Mouse (Mus musculus) small intestine, adult 2 months (tissue): ENCODE data around the gene Clstn1. TPM values are rescaled to one million over a fixed set of nuclear protein-coding genes. Genes with fewer than 3 reads are reported as not detected.
A peak's percentile ranks its signal among the peaks of the same experiment; 100 is the strongest.

Experiments
- H3K27ac ChIP-seq: fragments of 200-500 bp; 2 replicates; pipeline ENCODE4 v1.5.1; 2012; ENCODE audit warnings: low read depth, low read length, control low read depth, inconsistent platforms; ENCODE audit not compliant: insufficient read depth
- H3K27me3 ChIP-seq: fragments of 200-500 bp; 2 replicates; pipeline ENCODE4 v1.6.1; 2012; ENCODE audit warnings: mild to moderate bottlenecking, moderate library complexity, low read length, inconsistent platforms; ENCODE audit not compliant: control insufficient read depth, insufficient read depth
- H3K36me3 ChIP-seq: fragments of 200-500 bp; 2 replicates; pipeline ENCODE4 v1.6.1; 2012; ENCODE audit warnings: mild to moderate bottlenecking, low read length, control low read depth, inconsistent platforms; ENCODE audit not compliant: control insufficient read depth, insufficient read depth
- H3K4me1 ChIP-seq: fragments of 200-500 bp; 2 replicates; pipeline ENCODE4 v1.6.1; 2012; ENCODE audit warnings: low read length, inconsistent platforms, mixed read lengths; ENCODE audit not compliant: control insufficient read depth, insufficient read depth, insufficient read length
- H3K4me3 ChIP-seq: fragments of 200-500 bp; 2 replicates; pipeline ENCODE4 v1.5.1; 2012; ENCODE audit warnings: low read depth, mild to moderate bottlenecking, control low read depth, inconsistent platforms, low read length, moderate library complexity
- CTCF ChIP-seq: fragments of 200-500 bp; IDR thresholded peaks from 2 replicates; pipeline ENCODE4 v1.5.1; 2012; ENCODE audit warnings: low read depth, mild to moderate bottlenecking, control low read depth, inconsistent platforms, low read length, moderate library complexity, mixed read lengths; ENCODE audit not compliant: insufficient replicate concordance, insufficient read length; ENCODE audit errors: extremely low read depth
- POLR2A ChIP-seq: fragments of 200-500 bp; IDR thresholded peaks from 2 replicates; pipeline ENCODE4 v1.6.1; 2012; ENCODE audit warnings: low read depth, mild to moderate bottlenecking, control low read depth, inconsistent platforms, low read length, moderate library complexity
- WGBS: fragments of 180-500 bp; shearing (Covaris S2); methylation state at CpG from one replicate; pipeline ENCODE4 v1.1.7; 2018; 5-methylcytosine and 5-hydroxymethylcytosine counted together
- polyA plus RNA-seq: library from polyadenylated mRNA; depleted of rRNA; stranded (reverse); fragments of >200 nt; gene quantifications from 2 replicates; pipeline ENCODE4 v1.2.3, GENCODE M21; 2012

Gene Clstn1
- polyA plus RNA-seq, 1 experiment: 76.4 TPM

DNA sequence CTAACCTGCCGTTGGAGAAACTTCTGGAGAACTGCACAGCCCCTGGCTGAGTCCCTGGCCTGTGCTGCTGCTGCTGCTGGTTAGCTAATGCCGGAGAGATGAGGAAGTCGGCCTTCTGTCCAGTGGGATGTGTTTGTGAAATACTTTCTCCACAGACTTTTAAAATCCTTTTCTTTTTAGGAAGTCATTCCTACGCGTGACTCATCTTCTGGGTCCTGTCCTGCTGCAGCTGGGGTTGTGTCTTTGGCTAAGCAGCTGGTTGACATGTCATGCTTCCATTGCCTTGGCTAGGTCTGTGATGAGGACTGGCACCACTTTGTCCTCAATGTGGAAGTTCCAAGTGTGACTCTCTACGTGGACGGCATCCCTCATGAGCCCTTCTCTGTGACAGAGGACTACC is 51.7 kb downstream of the Clstn1 start:
- H3K27me3 ChIP-seq: no peaks in the 10 kb centered on the region
- H3K36me3 ChIP-seq: peaks cover 53% of the 10 kb centered on the region
- TF ChIP-seq POLR2A (no peak), CTCF (no peak)
- no peak overlapping the region for H3K4me3 ChIP-seq
- 89% methylated on average over 7 of the region's 7 CpGs for WGBS
- no peak overlapping the region for H3K27ac ChIP-seq
- no peaks in the 10 kb centered on the region; the same call in 1 of the 2 replicates for H3K4me1 ChIP-seq

DNA sequence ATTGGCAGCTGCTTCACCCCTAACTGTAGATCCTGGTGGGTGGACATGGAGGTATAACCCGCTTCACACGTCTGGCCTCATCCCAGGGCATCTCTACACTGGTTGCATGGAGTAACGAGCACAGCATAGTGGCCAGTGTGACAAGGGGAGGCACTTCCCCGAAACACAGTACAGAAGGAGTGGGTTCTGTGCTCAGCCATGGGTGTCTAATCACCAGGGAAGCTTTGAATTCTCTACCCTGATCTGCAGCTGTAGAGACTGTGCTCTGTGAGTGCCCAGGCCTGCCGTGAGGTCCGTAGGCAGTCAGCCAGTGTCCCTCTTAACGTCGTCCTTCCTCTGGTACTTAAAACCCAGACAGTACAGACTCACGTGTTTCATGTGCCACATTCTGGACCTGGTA is 54.6 kb downstream of the Clstn1 start:
- H3K4me3 ChIP-seq: no peak overlapping the region
- H3K27ac ChIP-seq: no peak overlapping the region
- TF ChIP-seq POLR2A (no peak), CTCF (no peak)
- H3K36me3 ChIP-seq: peaks cover 66% of the 10 kb centered on the region
- no peaks in the 10 kb centered on the region; the same call in 1 of the 2 replicates for H3K4me1 ChIP-seq
- WGBS: 89% methylated on average over 9 of the region's 9 CpGs
- H3K27me3 ChIP-seq: no peaks in the 10 kb centered on the region

DNA sequence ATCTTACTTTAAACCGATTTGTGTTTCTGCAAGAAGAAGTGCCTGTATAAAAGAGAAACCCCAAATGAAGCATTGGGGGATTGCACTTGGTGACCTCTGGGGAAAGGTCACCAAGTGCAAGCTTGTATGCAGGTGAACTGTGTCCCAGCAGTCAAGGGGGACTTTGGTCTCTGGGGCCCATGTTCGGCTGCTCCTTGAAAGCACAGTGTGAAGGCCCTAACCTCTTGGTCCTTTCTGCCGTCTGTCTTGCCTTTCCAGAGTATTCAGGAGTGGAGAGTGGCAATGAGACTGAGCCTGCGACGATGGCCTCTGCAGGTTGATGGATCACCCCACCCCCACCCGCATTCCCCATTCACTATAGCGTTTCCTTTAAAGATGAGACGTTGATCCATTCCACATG is 55.1 kb downstream of the Clstn1 start:
- no peaks in the 10 kb centered on the region; the same call in 1 of the 2 replicates for H3K4me1 ChIP-seq
- peaks cover 66% of the 10 kb centered on the region for H3K36me3 ChIP-seq
- no peak overlapping the region for H3K27ac ChIP-seq
- H3K27me3 ChIP-seq: no peaks in the 10 kb centered on the region
- WGBS: 75% methylated on average over 8 of the region's 8 CpGs
- no peak overlapping the region for H3K4me3 ChIP-seq
- TF ChIP-seq POLR2A (no peak), CTCF (no peak)

DNA sequence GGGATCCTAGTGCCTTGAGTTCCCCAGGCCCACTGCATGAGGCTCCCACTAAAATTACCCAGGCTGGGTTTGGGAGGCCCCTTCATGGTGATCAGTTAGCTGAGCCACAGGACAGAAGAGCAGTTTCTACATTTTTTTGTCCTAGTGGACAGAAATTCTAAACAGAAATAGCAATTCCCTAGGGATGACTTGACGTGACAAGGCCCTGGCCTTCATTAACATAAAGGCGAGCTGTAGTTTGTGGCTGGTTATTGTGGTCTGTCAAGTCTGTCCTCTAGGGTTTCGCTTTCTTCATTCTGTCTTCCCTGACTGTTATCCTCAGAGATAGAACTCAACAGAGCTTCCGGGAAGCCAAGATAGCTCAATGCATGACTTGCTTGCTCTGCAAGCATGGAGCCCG is 55.7 kb downstream of the Clstn1 start:
- Histone ChIP-seq H3K36me3 (peaks cover 69% of the 10 kb centered on the region), H3K4me1 (no peaks in the 10 kb centered on the region; the same call in 1 of the 2 replicates), H3K27me3 (no peaks in the 10 kb centered on the region), H3K4me3 (no peak overlapping the region), H3K27ac (no peak overlapping the region)
- TF ChIP-seq POLR2A: no peak
- TF ChIP-seq CTCF: no peak
- 90% methylated on average over 5 of the region's 5 CpGs for WGBS

DNA sequence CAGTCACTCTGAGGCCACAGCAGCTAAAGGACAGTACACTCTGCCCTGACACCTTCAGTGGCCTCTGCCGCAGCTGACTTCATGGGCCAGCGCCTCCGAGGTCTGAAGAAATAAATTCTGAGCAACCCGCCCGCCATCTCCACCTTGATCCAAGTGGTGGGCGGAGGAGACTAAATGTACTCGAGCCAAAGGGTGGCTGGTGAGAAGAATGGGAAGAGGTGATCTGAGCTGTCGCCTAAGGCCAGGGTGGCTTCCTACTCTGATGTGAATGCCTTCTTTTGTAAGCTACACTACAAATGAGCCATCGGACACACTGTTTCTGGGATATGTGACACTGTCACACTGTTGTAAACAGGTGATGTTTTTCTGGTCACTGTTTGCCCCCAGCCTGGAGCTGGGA is 59.5 kb downstream of the Clstn1 start:
- WGBS: 92% methylated on average over 9 of the region's 9 CpGs
- Histone ChIP-seq H3K4me1 (no peaks in the 10 kb centered on the region; the same call in 1 of the 2 replicates), H3K27ac (no peak overlapping the region), H3K36me3 (peaks cover 67% of the 10 kb centered on the region), H3K4me3 (no peak overlapping the region), H3K27me3 (no peaks in the 10 kb centered on the region)
- TF ChIP-seq POLR2A: no peak

DNA sequence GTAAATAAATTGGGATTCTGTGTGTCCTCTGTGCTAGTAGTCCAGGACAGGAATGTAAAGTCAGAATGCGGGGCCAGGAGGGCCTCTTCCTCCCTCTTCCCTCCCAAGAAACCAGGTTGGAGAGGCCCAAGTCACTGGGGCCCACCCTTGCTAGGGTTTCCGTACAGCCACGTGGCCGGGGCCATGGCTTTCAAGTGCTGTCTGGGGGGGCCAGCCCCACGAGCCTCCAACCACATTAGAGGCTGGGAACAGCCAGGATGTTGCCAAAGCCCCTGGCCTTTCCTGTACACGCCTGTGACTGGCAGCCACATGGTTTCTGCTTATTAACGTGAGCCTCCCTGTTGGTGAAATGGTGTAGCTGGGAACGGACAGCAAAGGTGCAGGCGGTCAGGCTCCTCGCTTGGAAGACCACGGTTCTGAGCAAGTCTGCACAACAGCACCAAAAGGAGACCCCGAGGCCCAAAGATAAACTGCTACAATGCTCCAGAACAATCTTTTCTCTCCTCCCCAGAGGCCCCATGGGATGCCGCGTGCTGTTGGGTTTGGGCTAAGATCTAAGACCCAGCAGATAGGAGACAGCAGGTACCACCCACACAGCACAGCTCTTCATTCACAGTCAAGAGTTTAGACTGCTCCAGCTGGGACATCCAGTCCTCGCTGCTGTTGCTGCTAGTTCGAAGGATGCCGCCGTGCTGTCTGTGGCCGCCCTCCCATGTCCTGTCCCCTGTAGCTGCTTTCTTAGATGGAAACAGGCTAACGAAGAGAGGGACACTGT is 62.0 kb downstream of the Clstn1 start:
- no peak for TF ChIP-seq CTCF
- TF ChIP-seq POLR2A: no peak
- no peak overlapping the region for H3K27ac ChIP-seq
- peaks cover 55% of the 10 kb centered on the region for H3K36me3 ChIP-seq
- no peaks in the 10 kb centered on the region for H3K4me1 ChIP-seq
- H3K4me3 ChIP-seq: no peak overlapping the region
- no peaks in the 10 kb centered on the region for H3K27me3 ChIP-seq
- WGBS: 78% methylated on average over 20 of the region's 20 CpGs

DNA sequence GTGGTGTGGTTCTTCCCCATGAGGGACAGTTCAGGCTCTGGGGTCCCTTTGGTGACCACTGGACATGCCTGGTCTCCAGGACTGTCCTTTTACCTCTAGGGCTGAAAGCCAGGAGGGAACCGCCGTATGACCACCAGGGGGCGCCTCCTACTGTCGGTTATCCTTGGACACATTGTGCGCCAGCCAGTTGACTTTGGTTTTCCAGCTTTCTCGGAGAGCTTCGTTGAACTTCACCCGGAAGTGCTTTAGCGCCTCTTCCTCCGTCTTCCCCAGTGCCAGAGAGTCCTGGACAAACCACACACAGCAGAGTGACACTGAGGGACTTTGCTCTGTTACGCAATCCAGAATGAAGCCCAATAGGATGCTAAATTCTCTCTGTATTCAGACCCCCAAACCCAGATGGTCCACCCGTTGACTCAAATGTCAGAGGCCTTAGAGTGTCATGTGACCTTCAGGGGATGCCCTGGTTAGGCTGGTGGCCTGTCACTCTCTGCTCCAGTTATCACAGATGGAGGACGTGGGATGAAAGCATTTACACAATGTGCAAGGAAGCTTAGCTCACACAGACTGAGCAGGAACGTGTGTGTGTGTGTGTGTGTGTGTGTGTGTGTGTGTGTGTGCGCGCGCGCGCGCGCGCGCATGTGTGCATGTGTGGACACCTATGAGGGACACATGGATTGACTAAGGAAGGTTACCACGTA is 64.4 kb downstream of the Clstn1 start:
- WGBS: 55% methylated on average over 24 of the region's 24 CpGs
- no peak overlapping the region for H3K4me3 ChIP-seq
- no peak for TF ChIP-seq POLR2A
- TF ChIP-seq CTCF: peak; percentile 89
- H3K4me1 ChIP-seq: no peaks in the 10 kb centered on the region
- H3K27ac ChIP-seq: no peak overlapping the region
- peaks cover 41% of the 10 kb centered on the region for H3K36me3 ChIP-seq
- H3K27me3 ChIP-seq: no peaks in the 10 kb centered on the region
